Mouse (Mus musculus): ENCODE data around the gene Sumf2. TPM values are rescaled to one million over a fixed set of nuclear protein-coding genes. Genes with fewer than 3 reads are reported as not detected.

Gene Sumf2
- polyA plus RNA-seq (2015; fragmentation: Illumina TruSeq; extraction: RNeasy Lipid Tissue Mini Kit (QIAGEN cat#74804); ENCODE audit: low read depth, low replicate concordance): 20.4 TPM

DNA sequence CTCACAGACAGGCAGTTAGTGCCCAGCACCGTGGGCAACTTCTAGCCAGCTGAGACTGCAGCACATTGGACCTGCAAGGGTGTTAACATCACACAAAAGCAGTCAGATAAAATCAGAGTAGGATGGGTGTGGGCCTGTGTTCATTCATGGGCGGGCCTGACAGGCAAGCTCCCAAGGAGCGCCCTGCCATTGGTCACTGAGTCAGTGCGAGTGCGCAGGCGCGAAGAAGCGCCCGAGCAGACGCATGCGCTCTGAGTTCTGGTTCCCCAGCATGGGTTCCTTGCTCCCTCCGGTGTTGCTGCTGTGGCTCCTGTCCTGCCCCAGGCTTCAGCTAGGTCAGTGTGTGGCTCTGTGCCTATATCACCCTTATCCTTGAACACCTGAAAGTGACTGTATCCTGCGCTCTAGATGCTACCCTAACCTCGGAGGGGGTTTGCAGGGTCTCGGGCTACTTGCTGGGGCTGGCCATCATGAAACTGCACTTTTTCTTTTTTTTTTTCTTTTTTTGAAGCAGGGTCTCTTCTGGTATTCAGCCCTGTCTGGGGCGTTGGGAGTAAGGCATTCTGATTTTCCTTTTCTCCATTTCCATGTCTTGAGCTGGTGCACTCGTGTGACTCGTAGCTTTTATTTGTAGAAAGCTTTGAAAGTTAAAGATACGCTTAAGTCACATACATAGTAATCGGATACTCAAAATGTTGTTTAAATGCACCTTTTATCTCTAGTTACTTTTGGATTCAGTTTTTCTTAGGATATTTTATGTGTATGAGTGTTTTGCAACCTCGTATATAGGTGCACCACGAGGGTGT is at the start of gene Sumf2:
Gene Sumf2 (plus strand): TSS at position 235 of the 806 bp plus-strand sequence.

DNA sequence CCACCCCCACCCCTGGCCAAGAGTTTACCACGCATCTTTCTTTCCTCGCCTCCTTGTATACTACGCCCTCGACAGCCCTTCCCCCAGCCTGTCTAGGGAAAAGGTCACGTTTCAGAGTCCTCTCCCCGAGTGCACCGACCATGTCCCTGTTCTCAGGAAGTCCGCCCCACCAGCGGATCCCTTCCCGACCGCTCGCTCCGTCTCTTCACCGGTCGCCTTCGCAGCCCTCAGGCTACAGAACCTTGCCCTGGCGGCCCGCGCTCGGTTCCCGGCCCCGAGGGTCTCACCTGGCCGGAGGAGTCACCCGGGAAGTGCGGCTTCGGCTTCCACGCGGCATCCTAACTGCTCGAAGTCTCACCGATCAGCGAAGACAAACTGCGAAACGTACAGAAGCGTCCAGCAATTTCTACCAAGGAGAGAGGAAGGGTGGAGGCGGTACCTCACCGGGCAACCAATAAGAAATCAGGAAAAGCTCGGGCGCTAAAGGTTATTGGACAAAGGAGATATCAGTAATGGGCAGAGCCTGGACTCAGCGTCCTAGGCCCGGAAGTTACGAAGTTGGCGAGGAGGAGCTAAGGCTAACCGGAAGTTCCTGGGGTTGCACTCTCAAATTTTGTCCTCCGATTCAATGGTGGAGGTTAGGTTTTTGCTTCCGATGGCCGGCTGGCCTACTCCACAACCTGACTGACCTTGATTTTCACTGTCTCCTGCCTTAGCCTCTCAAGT is 40.3 kb downstream of the Sumf2 start, which contains the start of gene Chchd2:
Gene Chchd2 (minus strand): TSS at position 560 of the 726 bp plus-strand sequence.

DNA sequence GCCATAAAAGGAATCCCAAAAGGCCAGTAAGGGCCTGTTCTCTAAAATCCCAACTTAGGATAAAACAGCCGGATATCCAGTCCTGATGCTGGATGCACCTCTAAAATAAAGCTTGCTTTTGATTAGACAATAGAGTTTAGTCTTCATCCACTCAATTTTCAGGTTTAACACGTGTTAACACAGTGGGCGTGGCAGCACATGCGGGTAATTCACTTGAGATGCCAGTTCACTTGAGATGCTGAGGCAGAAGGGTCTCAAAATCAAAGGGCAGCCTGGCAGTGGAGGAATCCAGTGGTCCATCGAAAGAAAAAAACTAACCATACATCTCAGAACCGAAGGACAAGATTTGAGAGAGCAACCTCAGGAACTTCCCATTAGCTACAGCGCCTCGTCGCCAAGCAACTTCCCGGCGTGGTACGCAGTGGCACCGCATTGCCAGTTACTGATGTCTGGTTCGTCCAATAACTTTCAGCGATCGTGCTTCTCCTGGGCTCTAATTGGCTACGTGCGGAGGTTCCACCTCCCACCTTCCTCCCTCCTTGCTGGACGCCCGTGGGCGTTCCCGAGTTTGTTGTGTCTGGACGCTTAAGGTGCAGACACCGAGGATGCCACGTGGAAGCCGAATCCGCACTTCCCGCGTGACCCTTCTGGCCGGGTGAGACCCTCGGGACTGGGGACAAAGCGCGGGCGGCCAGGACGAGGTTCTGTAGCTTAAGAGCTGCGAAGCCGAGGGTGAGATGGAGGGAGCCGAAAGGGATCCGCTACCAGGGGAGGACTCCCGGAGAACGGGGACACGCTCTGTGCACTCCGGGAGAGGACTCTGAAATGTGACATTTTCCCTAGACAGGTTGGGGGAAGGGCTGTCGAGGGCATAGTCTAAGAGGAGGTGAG is 48.7 kb downstream of the Sumf2 start, which contains the start of gene Zbed5:
Gene Zbed5 (plus strand): TSS at position 526 of the 891 bp plus-strand sequence.

DNA sequence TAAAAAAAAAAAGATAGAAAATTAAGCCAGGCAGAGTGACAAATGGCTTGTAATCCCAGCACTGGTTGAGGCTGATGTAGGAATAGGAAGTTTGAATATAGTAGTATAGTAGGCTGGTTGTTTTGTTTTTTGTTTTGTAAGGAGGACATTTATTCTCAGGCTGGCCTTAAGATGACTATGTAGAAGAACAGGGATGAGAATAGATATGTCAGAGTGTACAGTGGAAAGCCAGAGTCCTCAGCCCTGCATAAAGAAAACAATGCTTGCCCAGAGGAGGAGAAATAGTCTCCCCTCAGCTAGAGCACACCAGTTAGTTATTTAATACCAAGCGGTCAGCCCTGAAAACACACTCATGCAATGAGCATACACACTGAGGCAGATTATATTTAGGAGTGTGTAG is 51.7 kb downstream of the Sumf2 start, which contains the start of gene Phkg1:
Gene Phkg1 (minus strand): TSS at position 101 of the 400 bp plus-strand sequence.

DNA sequence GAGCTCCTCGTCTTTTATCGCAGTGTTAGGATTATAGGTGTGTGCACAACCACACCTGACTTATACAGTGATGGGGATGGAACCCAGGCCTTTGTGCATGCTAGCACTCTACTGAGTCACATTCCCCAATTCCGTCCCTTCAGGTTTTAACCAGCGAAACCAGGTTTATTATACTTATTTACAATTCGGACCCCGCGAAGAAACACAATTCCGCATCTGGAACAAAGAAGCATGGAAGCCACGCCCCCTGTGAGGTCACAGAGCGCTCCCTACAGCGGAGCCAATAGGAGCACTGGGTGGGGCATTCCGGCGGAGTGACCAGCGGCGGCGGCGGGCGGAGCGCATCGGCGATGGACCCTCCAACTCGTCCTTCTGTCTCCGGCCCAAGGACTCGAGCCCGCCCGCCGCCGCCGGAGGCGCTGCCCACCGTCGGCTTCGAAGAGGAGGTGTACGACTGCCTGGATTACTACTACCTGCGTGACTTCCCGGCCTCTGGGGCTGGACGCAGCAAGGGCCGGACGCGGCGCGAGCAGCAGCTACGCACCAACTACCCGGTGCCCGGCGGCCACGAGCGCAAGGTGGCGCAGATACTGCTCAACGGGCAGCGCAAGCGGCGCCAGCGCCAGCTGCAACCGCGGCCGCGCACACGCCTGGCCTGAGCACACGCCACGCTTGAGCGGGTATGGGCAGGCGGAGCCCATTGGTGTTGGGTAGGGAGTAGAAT is 61.6 kb downstream of the Sumf2 start, which contains the start of gene Nupr1l:
Gene Nupr1l (plus strand): TSS at position 299 of the 724 bp plus-strand sequence.

Other genes starting within 250 kb of the Sumf2 start
- 4.6 TPM for gene Zfp11, start 176.9 kb upstream of the Sumf2 start, polyA plus RNA-seq (2015; fragmentation: Illumina TruSeq; extraction: RNeasy Lipid Tissue Mini Kit (QIAGEN cat#74804); ENCODE audit: low read depth, low replicate concordance)
- not detected for gene Sept14, start 138.5 kb upstream of the Sumf2 start, polyA plus RNA-seq (2015; fragmentation: Illumina TruSeq; extraction: RNeasy Lipid Tissue Mini Kit (QIAGEN cat#74804); ENCODE audit: low read depth, low replicate concordance)
- gene Mrps17, start 131.5 kb upstream of the Sumf2 start, polyA plus RNA-seq (2015; fragmentation: Illumina TruSeq; extraction: RNeasy Lipid Tissue Mini Kit (QIAGEN cat#74804); ENCODE audit: low read depth, low replicate concordance): 109 TPM
- gene Nipsnap2, start 121.9 kb upstream of the Sumf2 start, polyA plus RNA-seq (2015; fragmentation: Illumina TruSeq; extraction: RNeasy Lipid Tissue Mini Kit (QIAGEN cat#74804); ENCODE audit: low read depth, low replicate concordance): 104 TPM
- gene Psph, start 59.5 kb upstream of the Sumf2 start, polyA plus RNA-seq (2015; fragmentation: Illumina TruSeq; extraction: RNeasy Lipid Tissue Mini Kit (QIAGEN cat#74804); ENCODE audit: low read depth, low replicate concordance): 29.1 TPM
- gene Chchd2, start 40.5 kb downstream of the Sumf2 start, polyA plus RNA-seq (2015; fragmentation: Illumina TruSeq; extraction: RNeasy Lipid Tissue Mini Kit (QIAGEN cat#74804); ENCODE audit: low read depth, low replicate concordance): 738 TPM
- 7.1 TPM for gene Zbed5, start 48.7 kb downstream of the Sumf2 start, polyA plus RNA-seq (2015; fragmentation: Illumina TruSeq; extraction: RNeasy Lipid Tissue Mini Kit (QIAGEN cat#74804); ENCODE audit: low read depth, low replicate concordance)
- gene Phkg1, start 51.6 kb downstream of the Sumf2 start, polyA plus RNA-seq (2015; fragmentation: Illumina TruSeq; extraction: RNeasy Lipid Tissue Mini Kit (QIAGEN cat#74804); ENCODE audit: low read depth, low replicate concordance): 22.4 TPM
- 1.6 TPM for gene Nupr1l, start 61.6 kb downstream of the Sumf2 start, polyA plus RNA-seq (2015; fragmentation: Illumina TruSeq; extraction: RNeasy Lipid Tissue Mini Kit (QIAGEN cat#74804); ENCODE audit: low read depth, low replicate concordance)
- gene Vkorc1l1, start 95.0 kb downstream of the Sumf2 start, polyA plus RNA-seq (2015; fragmentation: Illumina TruSeq; extraction: RNeasy Lipid Tissue Mini Kit (QIAGEN cat#74804); ENCODE audit: low read depth, low replicate concordance): 47.3 TPM
- 19.3 TPM for gene Gusb, start 156.1 kb downstream of the Sumf2 start, polyA plus RNA-seq (2015; fragmentation: Illumina TruSeq; extraction: RNeasy Lipid Tissue Mini Kit (QIAGEN cat#74804); ENCODE audit: low read depth, low replicate concordance)
- 20.2 TPM for gene Asl, start 182.3 kb downstream of the Sumf2 start, polyA plus RNA-seq (2015; fragmentation: Illumina TruSeq; extraction: RNeasy Lipid Tissue Mini Kit (QIAGEN cat#74804); ENCODE audit: low read depth, low replicate concordance)
- 56.4 TPM for gene Crcp, start 182.3 kb downstream of the Sumf2 start, polyA plus RNA-seq (2015; fragmentation: Illumina TruSeq; extraction: RNeasy Lipid Tissue Mini Kit (QIAGEN cat#74804); ENCODE audit: low read depth, low replicate concordance)
- gene Tpst1, start 226.3 kb downstream of the Sumf2 start, polyA plus RNA-seq (2015; fragmentation: Illumina TruSeq; extraction: RNeasy Lipid Tissue Mini Kit (QIAGEN cat#74804); ENCODE audit: low read depth, low replicate concordance): 40.9 TPM

Data from brain, adult 10 weeks (tissue).